Mouse (Mus musculus): ENCODE measurements around the gene Dnajb4.

The Dnajb4 gene

DNA sequence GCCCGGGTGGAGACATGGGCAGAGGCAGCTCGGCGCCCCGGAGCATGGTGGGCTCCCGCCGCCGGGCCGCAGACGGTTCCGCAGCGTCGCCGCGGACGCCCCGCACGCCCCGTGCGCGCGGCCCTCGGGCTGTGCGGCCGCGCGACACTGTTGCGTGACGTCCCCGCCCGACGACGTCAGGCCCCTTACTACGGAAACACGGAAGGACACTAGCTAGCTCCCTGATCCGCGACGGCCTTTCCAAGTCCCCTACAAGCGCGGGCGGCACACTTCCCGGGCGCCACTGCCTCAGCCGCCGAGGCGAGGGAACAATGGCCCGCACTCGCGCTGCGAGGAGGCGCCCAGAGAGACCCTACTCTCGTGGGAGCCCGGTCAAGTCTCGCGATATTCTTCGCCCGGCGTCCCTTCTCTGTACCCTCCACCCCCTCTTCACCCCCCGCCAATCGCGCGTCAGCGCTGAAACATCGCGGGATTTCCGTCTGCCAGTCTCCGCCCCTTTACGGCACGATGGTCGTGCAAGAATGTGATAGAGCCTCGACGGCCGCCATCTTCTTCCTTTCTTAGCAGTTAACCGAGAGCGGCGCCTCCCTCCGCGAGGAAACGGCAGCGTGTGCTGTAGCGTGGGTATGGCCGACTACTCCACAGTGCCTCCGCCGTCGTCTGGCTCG is at the start of gene Dnajb4, which contains the start of gene Fubp1:
Dnajb4 (minus strand) TSS at position 336 of the 668 bp plus-strand sequence.
Fubp1 (plus strand) TSS at position 456 of the 668 bp plus-strand sequence.
- DNase-seq, result peak; percentile 99 to 100

DNA sequence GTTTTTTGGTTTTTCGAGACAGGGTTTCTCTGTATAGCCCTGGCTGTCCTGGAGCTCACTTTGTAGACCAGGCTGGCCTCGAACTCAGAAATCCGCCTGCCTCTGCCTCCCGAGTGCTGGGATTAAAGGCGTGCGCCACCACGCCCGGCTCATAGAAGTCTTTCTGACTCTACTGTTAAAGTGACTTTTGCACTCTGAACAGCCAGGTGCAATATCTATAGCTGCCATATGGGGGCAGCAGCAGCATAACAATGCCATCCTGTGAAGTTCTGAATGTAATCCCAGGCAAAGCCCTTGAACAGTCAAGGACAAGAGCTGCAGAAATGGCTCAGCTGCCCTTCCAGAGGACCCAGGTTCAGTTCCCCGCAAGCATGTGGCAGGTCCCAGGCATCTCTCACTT is 49.3 kb upstream of the Dnajb4 start:
- peak; percentile 75 to 81 for DNase-seq

DNA sequence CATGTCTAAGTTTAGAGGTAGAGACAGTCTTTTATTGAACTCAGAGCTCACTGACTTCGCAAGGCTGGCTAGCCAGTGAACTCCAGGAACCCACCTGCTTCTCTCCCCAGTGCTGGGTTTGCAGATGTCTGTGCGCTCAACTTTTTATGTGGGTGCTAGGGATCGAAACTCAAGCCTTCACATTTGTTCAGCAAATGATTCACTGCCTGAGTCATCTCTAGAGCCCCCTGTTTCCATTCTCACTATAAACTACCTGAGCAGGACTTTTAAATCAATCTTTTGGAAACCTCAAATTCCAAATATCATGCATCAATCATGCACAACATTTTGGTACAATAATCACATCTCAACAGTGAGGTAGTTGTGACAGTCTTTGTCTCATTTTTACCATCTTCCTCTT is 47.4 kb upstream of the Dnajb4 start:
- DNase-seq, result no peak

DNA sequence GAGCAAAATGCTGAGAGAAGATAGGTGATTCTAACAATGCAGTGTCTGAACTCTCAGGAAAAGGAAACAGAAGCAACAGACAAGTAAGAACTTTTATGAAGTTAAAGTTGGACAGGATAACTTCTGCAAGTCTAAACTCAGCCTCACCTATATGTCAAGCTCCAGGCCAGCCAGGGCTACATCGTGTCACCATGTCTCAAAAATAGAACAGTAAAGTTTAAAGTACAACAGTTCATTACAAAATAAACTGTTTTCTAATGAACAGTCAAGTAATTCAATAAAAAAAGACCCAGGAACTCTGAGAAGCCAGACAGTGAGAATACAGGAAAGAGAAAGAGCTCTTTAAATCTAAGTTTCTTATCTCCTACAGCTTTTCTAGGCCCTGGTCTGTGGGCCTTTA is 40.4 kb upstream of the Dnajb4 start:
- DNase-seq, result no peak

DNA sequence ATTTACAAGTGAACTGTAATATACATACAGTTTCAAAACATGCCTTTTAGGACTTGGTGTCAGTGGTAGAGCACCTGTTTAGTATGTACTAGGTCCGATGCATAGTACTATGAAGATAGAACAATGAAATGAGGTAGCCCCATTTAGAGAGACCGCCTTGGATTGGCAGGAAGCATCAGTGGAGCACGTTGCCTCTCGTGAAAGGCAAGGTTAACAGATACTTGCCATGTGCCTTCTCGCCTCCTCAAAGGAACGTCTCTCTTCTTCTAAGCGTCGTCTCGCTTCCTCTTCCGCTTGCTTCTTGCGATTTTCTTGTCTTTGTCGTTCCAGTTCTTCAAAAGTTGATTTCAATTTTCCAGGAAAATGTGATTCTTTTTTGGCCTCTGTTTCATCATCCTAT is 37.6 kb upstream of the Dnajb4 start:
- no peak for DNase-seq

DNA sequence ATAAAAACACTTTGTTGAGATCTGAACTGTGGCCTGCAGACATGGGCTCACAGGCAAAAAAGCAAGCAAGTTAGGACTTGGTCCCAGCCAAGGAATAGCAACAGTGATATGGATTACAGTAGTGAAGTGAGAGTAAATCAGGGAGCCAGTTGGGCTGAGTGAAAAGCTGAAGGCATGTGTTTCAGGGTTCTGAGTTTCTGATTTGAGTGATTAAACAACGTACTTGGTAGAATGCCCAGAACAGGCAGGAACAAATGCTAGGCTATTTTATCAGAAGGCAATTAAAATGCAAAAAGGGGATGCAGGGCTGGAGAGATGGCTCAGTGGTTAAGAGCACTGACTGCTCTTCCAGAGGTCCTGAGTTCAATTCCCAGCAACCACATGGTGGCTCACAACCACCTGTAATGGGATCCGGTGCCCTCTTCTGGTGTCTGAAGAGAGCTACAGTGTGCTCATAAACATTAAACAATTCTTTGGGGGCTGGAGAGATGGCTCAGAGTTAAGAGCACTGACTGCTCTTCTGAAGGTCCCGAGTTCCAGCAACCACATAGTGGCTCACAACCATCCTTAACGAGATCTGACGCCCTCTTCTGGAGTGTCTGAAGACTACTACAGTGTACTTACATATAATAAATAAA is 35.3 kb upstream of the Dnajb4 start:
- no peak for DNase-seq

DNA sequence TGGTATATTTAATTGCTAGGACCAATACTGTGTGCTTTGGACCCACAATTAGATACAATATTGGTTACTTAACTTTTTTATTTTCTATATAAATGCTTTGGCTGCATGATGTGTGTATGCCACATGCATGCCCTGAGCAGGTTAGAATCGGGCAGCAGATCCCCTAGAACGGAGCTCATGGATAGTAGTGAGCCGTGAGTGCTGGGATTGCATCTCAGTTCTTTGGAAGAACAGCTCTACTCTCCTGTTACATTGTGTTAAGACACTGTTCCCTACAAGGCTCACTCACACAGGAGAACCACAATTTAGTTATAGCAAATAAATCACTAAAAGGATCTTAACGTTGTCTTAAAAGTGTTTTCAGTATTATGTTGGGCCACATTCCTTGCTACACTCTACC is 33.2 kb upstream of the Dnajb4 start:
- no peak for DNase-seq

DNA sequence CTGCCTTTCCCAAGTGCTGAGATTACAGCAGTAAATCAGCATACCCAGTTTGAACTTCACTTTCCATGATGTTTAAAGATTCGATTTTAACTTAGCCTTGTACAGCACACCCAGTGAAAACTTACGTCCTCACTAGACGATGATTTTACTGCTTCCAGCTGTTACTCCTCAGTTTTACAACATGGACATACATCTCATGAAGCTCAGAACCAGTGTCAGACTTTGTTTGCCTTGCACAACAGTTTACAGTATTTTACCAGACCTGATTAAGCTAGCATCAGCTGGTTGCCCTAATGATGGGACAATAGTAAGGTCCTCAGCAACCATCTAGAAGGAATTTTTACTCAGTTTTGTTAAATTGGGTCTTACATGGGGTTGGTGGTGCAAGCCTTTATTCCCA is 31.0 kb upstream of the Dnajb4 start:
- DNase-seq, result no peak

DNA sequence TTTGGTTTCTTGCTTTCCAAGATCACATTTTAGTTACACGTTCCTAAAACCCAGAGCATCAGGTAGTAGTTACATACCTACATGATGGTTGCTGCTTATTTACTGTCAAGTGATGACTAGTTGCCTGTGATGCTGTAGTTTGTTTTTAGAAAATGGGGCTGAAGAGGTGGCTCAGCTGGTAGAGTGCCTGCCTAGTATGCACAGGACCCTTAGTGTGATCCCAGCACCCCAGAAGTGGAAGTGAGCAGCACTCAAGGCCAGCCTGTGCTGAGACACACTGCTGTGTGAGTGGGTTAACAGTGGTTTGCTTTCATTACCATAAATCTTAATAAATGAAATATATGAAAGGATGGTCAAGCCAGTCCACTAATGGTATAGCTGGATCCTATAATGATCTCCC is 29.5 kb upstream of the Dnajb4 start:
- DNase-seq, result no peak

DNA sequence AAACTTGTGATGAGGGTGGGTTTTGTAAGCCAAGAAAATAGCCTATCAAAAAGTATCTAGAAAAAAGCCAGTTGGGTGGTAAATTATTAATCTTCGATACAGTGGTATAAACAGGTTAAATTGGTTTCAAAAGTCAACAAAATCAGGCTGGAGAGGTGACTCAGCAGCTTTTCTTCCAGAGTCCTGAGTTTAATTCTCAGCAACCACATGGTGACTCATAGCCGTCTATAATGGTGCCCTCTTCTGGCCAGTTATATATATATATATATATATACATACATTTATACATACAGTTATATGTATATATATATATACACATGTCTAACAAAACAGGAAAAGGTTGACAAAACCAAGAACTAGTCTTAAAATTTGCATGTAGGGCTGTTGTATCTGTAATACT is 28.7 kb upstream of the Dnajb4 start:
- peak; percentile 53 to 58 for DNase-seq

DNA sequence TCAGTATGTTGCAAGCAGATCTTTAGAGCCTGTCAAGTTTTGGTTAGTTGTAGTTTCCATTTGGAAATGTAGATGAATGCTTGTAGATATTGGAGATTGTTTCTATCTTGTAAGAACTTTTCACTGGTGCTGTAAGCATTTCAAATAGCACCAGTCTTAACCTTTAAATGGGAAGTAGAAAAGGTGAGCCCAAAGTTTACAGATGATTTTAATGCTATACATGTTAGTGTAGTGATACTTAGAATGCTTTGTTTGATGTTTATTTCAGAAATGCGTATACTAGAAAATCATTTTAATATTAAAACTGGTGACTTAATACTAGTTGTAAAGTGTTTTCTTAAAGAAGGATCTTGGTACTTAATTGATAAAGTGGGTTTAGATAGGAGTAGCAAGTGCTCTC is 25.7 kb upstream of the Dnajb4 start:
- no peak for DNase-seq

DNA sequence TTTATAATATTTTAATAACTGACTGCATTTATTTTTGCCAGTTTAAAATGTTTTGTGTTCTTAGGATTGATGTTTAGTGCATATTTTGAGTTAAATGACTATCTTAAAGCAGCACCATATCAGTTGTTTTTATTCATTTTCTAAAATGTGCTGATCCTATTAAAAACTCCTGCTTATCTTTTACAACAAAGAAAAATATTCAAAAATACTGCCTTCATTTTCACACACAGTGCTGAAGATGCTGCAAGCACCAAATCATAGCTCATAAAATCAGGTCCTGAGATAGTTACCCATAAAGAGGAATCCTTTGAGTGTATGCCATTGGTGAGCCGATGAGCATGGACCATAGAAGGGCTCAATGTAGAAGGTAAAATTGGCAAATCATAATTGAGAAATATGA is 25.1 kb upstream of the Dnajb4 start:
- no peak for DNase-seq

DNA sequence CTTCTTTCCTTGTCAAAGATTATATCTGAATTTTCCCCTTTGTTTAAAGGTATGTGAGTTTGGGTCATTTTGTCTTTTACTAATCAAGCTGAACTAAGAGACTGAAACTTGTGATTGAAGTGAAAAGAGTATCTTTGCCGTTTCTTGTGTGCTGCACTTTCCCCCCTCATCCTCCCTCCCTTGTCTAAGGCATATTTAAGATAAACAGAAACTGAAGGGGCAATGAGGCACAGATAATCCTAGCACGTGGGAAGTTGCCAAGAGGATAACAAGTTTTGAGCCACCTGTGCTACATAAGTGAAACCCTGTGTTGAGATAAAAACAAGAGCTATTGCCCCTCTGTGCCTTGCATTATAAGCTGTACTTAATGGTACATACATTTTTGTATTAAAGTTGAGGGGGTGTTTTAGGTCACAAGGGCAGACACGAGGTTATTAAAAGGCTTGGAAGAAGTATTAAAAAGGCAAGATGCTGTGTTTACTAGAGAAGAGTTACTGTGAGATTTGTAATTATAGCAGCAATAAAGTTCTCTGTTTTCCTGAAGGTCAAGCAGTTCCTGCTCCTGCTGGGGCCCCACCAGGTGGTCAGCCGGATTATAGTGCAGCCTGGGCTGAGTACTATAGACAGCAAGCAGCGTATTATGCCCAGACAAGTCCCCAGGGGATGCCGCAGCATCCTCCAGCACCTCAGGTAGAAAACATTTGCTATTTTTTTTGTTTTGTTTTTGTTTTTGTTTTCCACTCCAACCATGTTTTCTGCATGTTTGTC is 21.4 kb upstream of the Dnajb4 start:
- peak in 1 of 2 experiments; percentile 33 for DNase-seq

DNA sequence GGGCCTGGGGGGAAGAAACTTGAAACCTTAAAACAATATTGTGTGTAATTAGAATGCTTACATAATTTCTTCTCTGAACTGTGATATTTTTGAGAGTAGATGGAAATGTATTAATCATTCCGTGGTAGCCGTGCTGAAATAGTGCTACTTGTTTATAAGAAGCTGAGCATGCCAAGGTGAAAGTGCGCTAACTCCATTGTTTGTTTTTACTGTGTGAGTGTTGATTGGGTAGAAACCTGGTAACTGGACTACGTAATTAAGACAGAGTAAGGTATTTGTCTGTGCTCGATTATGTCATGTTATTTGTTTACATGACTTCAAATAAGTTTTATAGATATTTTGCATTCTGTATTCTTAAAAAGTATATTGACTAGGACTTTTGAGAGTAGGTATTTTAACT is 19.2 kb upstream of the Dnajb4 start:
- DNase-seq, result no peak

DNA sequence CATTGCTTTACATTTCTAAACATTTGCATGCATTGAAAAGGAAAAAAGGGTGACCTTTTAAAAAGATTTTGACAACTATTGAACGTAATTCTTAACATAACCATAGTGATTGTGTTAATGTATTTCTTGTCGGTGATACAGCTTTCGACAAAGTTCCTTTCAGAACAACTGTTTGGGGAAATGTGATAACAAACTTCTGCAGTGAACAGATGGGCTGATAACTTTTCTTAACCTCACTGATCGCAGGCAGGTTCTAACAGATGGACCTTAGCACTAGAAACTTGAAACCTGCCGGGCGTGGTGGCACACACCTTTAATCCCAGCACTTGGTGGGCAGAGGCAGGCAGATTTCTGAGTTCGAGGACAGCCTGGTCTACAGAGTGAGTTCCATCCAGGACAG is 18.7 kb upstream of the Dnajb4 start:
- DNase-seq, result peak in 1 of 2 experiments; percentile 33

DNA sequence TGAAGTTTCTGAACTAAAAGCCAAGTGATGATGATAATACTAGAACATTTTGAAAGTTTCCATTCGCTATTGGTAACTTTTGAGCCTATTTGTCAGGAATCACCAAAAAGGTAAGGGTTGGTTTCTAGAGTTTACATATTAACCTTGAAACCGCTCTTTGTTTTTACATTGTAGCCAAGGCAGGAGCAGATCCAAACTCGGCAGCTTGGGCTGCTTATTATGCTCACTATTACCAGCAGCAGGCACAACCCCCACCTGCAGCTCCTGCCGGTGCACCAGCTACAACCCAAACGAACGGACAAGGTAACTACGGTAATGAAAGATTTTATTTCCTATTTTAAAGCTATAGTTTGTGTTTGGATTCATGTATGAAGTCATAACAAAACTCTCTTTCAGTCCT is 15.8 kb upstream of the Dnajb4 start:
- DNase-seq, result peak in 1 of 2 experiments; percentile 49

DNA sequence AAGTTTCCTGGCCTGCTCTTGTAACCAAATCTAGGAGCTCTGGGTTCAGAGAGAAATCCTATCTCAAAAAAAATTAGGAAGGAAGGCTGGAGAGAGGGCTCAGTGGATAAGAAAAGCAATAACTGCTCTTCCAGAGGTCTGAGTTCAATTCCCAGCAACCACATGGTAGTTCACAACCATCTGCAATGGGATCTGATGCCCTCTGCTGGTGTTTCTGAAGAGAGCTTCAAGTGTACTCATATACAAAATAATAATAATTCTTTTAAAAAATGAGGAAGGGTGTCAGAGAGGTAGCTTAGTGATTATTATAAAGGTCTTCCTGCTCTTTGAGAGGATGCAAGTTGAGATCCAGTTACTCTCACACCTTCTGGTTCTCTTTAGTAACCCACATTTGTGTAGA is 14.8 kb upstream of the Dnajb4 start:
- DNase-seq, result no peak

DNA sequence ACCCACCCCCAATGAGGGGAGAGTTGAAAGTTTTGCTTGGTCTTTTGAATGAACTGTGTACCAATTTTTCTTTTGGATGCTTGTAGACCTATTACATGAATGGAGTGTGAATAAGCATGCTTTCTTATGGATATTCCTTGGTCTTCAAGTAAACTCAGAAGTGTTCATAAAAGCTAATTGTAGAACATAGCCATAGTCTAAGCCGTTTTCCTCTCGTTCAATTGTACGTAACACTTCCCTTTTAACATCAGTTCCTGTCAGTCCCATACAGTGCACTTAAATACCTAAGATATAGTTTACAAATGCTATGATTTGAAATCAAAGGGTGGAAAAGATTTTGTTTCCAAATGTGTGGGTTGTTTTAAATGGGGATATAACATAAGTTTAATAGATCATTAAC is 3.3 kb upstream of the Dnajb4 start:
- no peak for DNase-seq

DNA sequence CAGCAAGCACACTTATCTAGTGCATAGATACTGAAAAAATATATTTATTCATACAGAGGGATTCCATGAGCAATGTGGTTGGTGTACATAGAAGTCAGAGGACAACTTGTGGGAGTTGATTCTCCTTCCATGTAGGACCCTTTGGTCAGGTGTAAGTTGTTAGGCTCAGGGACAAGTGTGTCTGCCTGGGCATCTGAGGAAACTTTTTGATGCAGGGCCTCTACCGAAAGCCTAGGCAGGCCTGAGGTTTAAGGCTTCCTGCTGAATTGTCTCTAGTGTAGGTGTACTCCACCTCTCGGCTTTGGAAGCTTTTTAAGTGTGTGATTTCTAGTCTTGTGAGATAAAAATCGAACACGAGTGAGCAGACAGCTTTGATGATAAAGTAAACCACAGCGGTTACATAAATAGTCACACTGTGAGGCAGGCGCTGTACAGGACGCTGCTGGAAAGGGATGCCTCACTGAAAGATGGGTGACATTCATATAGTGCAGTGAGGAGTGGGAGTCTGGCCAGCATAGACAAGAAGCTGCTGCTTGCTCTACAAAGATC is 1.7 kb upstream of the Dnajb4 start:
- DNase-seq, result no peak

DNA sequence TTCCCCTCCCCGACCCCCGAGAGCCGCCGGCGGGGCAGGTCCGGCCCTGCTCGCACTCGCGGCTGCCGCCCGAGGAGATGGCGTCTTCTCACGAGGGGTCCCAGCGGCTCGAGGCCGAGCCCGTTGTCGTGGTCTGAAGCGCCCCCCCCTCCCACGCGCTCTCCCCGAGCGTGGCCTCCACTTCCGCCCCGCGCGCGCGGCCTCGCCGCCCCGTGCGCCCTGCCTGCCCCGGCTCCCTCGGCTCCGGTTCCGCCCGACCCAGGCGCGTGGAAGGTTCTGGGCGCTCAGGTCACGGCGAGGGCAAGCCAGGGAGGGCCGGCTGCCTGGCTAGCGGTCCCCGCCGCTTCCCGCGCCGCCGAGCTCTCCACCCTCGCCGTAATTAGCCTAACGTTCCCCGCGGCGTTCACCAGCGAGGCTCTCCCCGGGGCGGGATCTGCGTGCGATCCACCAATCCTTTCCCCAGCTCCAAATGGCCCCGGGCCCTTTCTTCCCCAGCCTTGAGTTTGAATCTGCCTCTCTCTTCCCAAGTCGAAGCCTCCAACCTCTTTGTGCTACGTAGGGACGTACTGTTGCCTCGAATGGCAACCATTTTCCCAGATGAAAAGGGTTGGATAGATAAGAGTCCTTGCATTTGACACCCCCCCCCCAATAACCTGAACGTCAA is 758 bp upstream of the Dnajb4 start:
- peak; percentile 62 to 86 for DNase-seq

DNA sequence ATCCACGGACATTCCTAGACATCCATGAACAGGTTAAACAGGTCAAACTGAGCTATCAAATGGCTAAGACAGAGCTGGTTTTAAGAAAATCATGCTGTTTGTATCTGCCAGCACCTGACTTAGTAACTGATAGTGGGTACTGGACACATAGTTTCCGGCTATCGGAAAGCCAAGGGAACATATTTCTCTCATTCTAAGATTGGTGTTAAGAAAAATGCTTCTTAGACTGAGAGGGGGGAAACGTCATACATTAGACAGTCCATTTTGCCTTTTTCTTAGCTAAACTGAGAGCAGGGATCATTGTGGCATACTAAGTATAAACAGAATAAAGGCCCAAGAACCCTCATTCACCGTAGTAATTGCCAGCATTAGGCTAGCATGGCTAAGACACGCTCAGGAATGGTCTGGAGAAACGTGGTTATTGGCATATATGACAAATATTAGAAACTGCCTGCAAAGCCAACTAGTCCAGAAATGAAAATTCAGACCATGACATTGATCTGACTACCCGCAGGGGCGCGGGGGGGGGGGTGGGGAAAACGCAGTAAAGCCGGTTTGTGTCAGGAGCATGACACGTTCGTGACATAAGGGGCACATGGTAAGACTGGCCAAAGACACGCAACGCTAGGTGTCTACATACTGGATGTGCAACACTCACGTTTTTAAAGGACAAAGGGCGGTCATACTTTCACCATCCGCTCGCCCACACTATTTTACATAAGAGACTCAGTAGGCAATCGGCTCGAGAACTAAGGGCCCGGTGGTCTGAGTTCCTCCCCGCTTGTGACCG is 730 bp downstream of the Dnajb4 start:
- DNase-seq, result peak in 1 of 2 experiments; percentile 36

Data from kidney, postnatal 25 days (tissue).